Mouse (Mus musculus) gastrocnemius, postnatal 36 days (tissue): ENCODE measurements around the gene Gsdmc3. TPM values are rescaled to one million over a fixed set of nuclear protein-coding genes. Genes with fewer than 3 reads are reported as not detected.
"Not testable (repeated sequence)": the region's sequence is repeated elsewhere in the genome, so short reads cannot be mapped to it uniquely, and the experiment has no call there.

Experiments
- DNase-seq, 2 experiments: peaks; one replicate each; pipeline ENCODE4 v3.0.0; 2022
- intact Hi-C: fragments of 180-260 bp; cut with DNase I; formaldehyde crosslinking; loops from one replicate; pipeline ENCODE4 v1.15.1; 2025
- long read RNA-seq, 2 experiments: library from polyadenylated mRNA; stranded (forward); transcript quantifications; one replicate each; pipeline ENCODE4 v2.0.0; 2021
- total RNA-seq, 2 experiments: library from RNA; stranded (reverse); gene quantifications; 2 replicates each; pipeline ENCODE4 v1.2.3; 2021

Gsdmc3 gene
- not detected for total RNA-seq
- long read RNA-seq, experiment 1 = 0 reads
- long read RNA-seq, experiment 2 = 0 reads

- DNase-seq, intact Hi-C loops: not testable (repeated sequence)
Observed at GRCm38 (mm10) chr15:63878458-63878857, at the start of gene Gsdmc3. TSS of gene Gsdmc3 (minus strand) at chr15:63878558.

- intact Hi-C loops = no loop called here
- no peak for DNase-seq
Observed at GRCm38 (mm10) chr15:63926201-63926600, 47.8 kb upstream of the Gsdmc3 start.

DNA sequence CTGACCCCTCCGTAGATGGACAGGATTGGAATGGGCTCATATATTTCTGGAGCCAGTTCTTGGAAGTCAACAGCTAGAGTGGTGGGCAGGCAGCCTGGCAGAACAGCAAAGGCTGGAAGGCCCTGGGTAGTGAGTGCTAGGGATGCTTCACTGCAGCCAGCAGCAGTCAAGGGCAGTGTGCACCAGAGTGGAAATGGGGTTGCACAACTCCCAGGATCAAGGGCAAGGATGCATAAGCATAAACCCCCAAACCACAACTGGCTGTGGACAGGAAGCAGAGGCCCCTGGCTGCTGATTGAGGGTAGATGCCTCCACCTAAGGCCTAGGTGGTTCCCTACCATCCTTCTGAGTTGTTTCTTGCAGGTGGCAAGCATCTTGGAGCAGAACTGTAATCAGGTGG, 46.1 kb upstream of the Gsdmc3 start:
- intact Hi-C loops = no loop called here
- DNase-seq = no peak

DNA sequence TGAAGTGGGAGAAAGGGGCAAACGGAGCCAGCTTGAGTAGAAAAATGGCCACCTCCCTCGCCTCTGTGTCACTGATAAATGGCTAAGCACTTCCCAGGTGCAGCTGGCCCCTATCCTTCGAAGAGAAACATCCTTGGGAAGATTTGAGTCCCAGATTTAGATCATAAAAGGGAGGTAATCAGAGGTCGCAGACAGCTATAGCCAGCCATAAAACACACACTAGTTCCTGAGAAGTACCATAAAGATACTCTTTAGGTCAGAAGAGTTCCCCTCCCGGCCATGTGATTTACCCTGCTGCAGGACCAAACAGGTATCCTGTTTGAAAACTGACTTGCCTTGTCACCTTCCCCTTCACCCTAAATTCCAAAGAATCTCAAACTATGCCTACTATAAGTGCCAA, 43.3 kb upstream of the Gsdmc3 start:
- DNase-seq, intact Hi-C loops: not testable (repeated sequence)

DNA sequence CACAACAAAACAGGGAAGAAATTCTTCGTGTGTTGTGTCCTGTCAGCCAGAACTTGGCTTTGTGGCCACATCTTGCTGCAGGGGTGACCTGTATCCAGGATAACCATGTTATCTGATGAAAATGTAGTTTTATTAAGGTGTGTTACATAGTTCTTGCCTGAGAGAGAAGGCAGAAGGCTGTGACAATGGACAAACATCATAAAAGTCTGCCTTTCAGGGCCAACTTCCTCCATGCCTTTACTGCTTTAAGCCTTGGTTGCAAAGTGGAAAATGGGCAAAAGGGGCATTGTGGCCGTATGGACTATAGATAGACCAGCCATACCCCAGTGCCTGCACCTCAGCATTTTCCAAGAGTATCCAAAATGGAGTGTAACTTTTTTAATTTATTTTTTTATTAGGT, 41.4 kb upstream of the Gsdmc3 start:
- intact Hi-C loops, DNase-seq: not testable (repeated sequence)

GRCm38 (mm10) chr15:63916584-63916983, 38.2 kb upstream of the Gsdmc3 start:
- DNase-seq, intact Hi-C loops: not testable (repeated sequence)

- intact Hi-C loops, DNase-seq: not testable (repeated sequence)
Observed at GRCm38 (mm10) chr15:63912197-63912596, 33.8 kb upstream of the Gsdmc3 start, which contains the start of gene Gsdmc4. TSS of gene Gsdmc4 (minus strand) at chr15:63912297.

- DNase-seq, intact Hi-C loops: not testable (repeated sequence)
Observed at GRCm38 (mm10) chr15:63909896-63910295, 31.5 kb upstream of the Gsdmc3 start.

DNA sequence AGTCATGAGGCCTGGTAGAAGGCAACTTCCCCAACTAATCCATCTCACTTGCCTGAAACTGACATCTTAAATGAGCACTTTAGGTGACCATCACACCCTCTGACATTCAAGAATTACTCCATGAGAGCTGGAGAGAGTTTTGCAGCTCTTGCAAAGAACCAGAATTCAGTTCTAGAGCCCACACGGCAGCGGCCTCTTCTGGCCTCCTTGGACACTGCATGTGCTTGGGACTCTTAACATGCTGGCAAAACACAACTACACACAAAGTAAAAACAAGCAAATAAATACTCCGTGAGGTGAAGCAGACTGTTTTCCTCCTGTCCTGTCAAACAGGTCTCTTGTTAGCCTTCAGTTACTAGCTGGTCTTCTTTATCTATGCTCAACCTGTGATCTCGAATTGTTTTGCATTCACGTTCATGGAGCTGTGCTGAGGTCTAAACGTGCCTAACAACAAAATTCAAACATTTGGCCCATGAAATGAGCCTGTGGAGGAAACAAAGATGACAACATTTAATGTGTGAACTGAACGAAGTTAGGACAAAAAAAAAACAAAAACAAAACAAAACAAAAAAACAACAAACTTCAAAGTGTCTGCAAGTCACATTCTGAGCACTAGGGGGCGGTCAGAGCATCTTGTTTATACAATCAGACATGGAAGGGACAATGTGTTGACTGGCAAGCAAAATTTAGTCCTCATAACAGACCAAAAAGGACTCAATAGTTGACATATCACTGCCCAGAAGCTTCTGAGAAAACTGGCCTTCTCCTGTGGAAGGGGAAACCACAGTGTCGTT, 17.4 kb upstream of the Gsdmc3 start:
- intact Hi-C loops, DNase-seq: not testable (repeated sequence)

- DNase-seq, intact Hi-C loops: not testable (repeated sequence)
Observed at GRCm38 (mm10) chr15:63888440-63888839, 10.1 kb upstream of the Gsdmc3 start.

DNA sequence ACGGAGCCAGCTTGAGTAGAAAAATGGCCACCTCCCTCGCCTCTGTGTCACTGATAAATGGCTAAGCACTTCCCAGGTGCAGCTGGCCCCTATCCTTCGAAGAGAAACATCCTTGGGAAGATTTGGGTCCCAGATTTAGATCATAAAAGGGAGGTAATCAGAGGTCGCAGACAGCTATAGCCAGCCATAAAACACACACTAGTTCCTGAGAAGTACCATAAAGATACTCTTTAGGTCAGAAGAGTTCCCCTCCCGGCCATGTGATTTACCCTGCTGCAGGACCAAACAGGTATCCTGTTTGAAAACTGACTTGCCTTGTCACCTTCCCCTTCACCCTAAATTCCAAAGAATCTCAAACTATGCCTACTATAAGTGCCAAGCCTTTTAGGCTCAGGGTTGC, 9.6 kb upstream of the Gsdmc3 start:
- DNase-seq, intact Hi-C loops: not testable (repeated sequence)

DNA sequence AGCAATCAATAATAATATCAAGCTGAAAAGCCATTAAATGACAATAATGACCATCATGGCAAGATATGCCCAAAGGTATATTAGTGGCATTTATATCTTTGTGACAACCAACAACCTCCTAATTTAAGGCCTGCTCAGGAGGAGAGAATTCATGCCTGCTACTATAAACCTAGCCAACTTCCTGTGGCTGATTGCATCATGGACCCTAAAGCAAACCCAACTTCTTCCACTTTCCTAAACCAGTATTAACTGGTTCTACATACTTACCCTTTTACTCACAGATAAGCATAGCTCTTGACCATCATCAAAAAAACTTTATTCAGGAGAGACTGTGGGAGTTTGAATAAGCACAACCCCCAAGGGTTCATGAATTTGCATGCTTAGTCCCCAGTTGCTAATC, 2.2 kb downstream of the Gsdmc3 start:
- DNase-seq, intact Hi-C loops: not testable (repeated sequence)

GRCm38 (mm10) chr15:63861965-63862364, 16.4 kb downstream of the Gsdmc3 start:
- DNase-seq, intact Hi-C loops: not testable (repeated sequence)

Other genes with a start within 250 kb of the Gsdmc3 start
- not detected for gene Gsdmc2, start 33.4 kb downstream of the Gsdmc3 start, total RNA-seq
- not detected for gene Gsdmc4, start 33.7 kb upstream of the Gsdmc3 start, total RNA-seq
- gene Fam49b, start 181.9 kb upstream of the Gsdmc3 start, total RNA-seq = 10 to 100 TPM; 27.0 to 33.6 TPM